Mouse (Mus musculus): ENCODE measurements at regions not wholly inside any gene's neighbourhood (a gene's known extent, or its start where the extent isn't known, plus 50 kb on each side); places are given as distances from the start of the nearest gene placed in this dataset.
"Not testable (repeated sequence)": the region's sequence is repeated elsewhere in the genome, so short reads cannot be mapped to it uniquely, and the experiment has no call there.

DNA sequence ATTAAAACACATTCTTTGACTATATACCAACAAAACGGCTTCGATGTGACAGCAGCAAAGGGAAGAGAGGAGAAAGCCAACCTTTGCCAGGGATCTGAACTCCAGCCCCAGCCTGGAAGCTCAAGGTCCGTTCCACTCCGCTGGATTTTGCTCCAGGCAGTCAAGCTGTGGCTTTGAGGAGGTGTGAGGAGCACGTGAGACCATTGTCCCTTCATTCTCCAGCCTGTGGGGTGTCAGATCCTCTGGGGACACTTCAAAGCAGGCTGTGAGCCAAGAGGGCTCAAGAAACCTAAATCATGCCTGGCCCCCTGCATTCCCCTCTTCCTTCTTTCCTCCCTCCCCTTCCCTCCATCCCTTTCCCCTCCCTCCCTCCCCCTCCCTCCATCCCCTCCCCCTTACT is 154.9 kb upstream of the Rpl38 start:
- Histone ChIP-seq H3K4me3 (no peak overlapping the region), H3K9me3 (no peaks in the 10 kb centered on the region), H3K36me3 (no peaks in the 10 kb centered on the region), H3K9ac (no peak overlapping the region), H3K27me3 (peaks cover 10% of the 10 kb centered on the region; the same call in 1 of the 2 replicates), H3K4me1 (peaks cover 18% of the 10 kb centered on the region), H3K27ac (no peak overlapping the region), H3K4me2 (no peak overlapping the region)
- ATAC-seq (ENCODE audit: insufficient number of reproducible peaks, insufficient read depth, low FRiP score, low TSS enrichment, low read depth) = no peak
- 27% methylated on average over 5 of the region's 5 CpGs for WGBS

DNA sequence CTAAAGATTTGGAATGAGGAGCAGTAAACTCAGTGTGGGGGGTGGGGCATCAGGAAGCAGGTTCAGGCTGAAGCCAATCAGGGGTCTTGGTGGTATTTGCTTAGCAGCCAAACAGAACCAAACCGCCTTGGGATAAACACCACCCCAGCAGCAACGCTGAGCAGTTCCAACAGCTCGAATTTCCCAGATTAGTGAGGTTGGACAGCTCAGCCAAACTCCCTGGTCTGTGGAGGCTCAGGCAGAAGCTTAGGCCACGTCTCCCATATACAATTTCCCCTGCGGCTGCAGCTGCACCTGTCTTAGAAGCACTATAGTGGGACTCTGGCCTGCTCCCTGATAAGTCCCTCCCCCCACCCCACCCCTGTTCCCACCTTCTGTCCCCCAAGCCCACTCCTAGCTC is 156.3 kb upstream of the Rpl38 start:
- Histone ChIP-seq H3K27ac (no peak overlapping the region), H3K4me3 (no peak overlapping the region), H3K9ac (no peak overlapping the region), H3K27me3 (peaks cover 10% of the 10 kb centered on the region; the same call in 1 of the 2 replicates), H3K9me3 (0 out of 2 replicates have a peak, but pooled peaks cover 2% of the 10 kb centered on the region), H3K36me3 (no peaks in the 10 kb centered on the region), H3K4me1 (peaks cover 18% of the 10 kb centered on the region), H3K4me2 (no peak overlapping the region)
- no peak for ATAC-seq (ENCODE audit: insufficient number of reproducible peaks, insufficient read depth, low FRiP score, low TSS enrichment, low read depth)
- 13% methylated on average over 5 of the region's 5 CpGs for WGBS

DNA sequence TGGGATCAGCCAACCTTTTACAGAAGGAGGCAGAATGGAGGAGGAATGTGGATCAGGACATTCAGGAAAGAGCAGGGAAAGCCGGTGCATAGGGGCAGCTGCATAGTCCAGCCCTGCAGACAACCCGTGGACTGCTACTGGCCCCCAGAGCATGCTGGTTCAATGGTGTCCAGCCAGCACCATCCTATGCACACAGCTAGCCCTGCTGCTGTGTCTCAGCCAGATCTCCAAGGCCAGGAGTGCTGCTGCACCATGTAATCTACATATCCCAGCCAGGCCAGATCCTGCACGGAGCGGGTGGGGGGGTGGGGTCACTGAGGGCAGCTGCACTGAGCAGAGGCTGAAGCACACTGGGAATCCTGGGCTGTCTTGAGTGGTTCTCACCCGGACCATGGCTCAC is 165.8 kb upstream of the Rpl38 start:
- Histone ChIP-seq H3K9ac (no peak overlapping the region), H3K4me2 (no peak overlapping the region), H3K36me3 (no peaks in the 10 kb centered on the region), H3K27me3 (peaks cover 10% of the 10 kb centered on the region), H3K4me3 (no peak overlapping the region), H3K27ac (no peak overlapping the region), H3K9me3 (no peaks in the 10 kb centered on the region), H3K4me1 (peaks cover 5% of the 10 kb centered on the region; the same call in 1 of the 2 replicates)
- ATAC-seq (ENCODE audit: insufficient number of reproducible peaks, insufficient read depth, low FRiP score, low TSS enrichment, low read depth) = no peak
- 21% methylated on average over 5 of the region's 5 CpGs for WGBS

DNA sequence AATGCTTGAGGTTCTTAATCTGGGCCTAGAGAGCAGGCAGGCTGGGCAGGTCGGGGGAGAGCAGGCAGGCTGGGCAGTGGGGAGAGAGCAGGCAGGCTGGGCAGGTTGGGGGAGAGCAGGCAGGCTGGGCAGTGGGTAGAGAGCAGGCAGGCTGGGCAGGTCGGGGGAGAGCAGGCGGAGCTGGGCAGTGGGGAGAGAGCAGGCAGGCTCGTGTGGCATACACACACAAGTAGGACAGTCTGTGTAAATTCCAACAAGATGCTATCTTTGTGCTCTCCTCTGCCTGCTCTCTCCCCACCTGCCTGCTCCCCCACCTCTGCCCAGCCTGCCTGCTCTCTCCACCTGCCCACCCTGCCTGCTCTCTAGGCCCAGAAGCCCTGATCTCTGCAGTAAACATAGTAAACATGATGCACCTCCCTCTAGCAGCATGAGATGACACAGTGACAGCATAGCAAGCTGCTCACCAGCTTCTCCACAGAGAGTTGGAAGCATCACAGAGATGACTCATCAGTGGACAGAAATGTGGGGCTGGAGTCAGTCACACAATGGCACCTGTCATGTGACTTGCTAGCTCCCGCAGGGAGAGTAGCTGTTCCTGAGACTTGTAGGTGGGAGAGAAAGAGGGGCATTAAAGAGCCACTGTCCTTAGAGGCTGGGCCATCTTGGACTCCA is 166.3 kb upstream of the Rpl38 start:
- H3K4me1 ChIP-seq = peaks cover 5% of the 10 kb centered on the region; the same call in 1 of the 2 replicates
- no peak overlapping the region for H3K4me3 ChIP-seq
- WGBS = 43% methylated on average over 4 of the region's 5 CpGs
- H3K4me2 ChIP-seq = no peak overlapping the region
- no peak overlapping the region for H3K27ac ChIP-seq
- no peak overlapping the region for H3K9ac ChIP-seq
- no peak for ATAC-seq (ENCODE audit: insufficient number of reproducible peaks, insufficient read depth, low FRiP score, low TSS enrichment, low read depth)
- H3K9me3 ChIP-seq = no peaks in the 10 kb centered on the region
- H3K36me3 ChIP-seq = no peaks in the 10 kb centered on the region
- H3K27me3 ChIP-seq = peaks cover 10% of the 10 kb centered on the region

DNA sequence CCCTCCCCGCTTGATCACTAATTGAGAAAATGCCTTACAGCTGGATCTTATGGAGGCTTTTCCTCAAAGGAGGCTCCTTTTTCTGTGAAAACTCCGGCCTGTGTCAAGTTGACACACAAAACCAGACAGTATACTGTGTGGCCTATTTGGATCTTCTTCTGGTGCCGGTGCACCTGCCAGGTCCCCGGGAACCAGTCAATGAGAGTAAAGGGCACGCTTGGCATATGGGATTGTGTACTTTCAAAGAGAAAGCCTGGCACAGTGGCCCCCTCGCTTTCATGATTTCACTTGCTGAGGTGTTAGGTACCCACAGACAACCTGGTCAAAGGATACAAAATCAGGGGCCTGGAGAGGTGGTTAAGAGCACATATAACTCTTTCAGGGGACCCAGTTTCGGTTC is 167.9 kb upstream of the Rpl38 start:
- 65% methylated on average over 7 of the region's 7 CpGs for whole genome bisulfite sequencing
- no peak for ATAC-seq (ENCODE audit: insufficient number of reproducible peaks, insufficient read depth, low FRiP score, low TSS enrichment, low read depth)
- H3K9ac ChIP-seq = no peak overlapping the region

DNA sequence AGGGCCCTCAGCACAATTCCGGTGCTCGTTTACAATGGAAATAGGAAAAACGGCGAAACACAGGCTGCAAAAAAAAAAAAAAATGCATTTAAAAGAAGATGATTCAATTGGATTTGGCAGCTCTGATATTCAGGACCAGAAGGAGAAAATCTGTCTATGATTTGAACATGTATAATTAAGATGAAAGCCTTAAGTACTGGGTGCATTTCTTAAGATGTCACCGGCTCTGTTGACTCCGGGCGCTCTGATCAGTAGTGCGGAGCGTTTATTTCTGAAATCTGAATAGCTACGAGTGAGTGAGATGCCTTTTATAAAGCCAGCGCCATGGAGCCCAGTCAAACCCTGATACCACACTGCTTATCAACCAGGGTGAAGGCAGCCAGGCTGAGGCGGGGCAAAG is 168.7 kb upstream of the Rpl38 start:
- 65% methylated on average over 12 of the region's 12 CpGs for WGBS
- Histone ChIP-seq H3K36me3 (no peaks in the 10 kb centered on the region), H3K27me3 (peaks cover 13% of the 10 kb centered on the region), H3K9ac (no peak overlapping the region), H3K4me1 (peaks cover 13% of the 10 kb centered on the region), H3K27ac (no peak overlapping the region), H3K4me2 (no peak overlapping the region), H3K9me3 (no peaks in the 10 kb centered on the region), H3K4me3 (no peak overlapping the region)
- ATAC-seq (ENCODE audit: insufficient number of reproducible peaks, insufficient read depth, low FRiP score, low TSS enrichment, low read depth) = no peak

More for the DNA sequence above, 167.9 kb upstream of the Rpl38 start:
- Histone ChIP-seq H3K27ac (no peak overlapping the region), H3K4me3 (no peak overlapping the region), H3K36me3 (no peaks in the 10 kb centered on the region), H3K4me1 (peaks cover 10% of the 10 kb centered on the region), H3K9me3 (no peaks in the 10 kb centered on the region), H3K27me3 (peaks cover 10% of the 10 kb centered on the region), H3K4me2 (no peak overlapping the region)

DNA sequence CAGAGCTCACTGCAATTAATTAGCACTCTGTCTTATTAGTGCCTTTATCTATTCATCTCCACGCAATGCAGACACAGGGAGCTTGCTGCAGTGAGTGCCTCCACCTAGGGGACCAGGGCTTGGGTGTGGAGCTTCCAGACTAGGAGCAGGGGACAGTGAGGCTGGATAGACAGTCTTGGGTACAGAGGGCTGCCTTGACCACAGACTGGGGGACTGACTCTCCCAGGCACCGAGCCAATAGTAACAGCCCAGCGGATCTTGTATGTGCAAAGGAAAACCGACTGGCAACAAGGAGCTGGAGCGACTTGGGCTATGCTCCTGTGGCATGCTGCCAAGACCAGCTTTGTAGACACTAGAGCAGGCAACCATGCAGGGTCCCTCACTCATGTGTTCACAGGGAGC is 172.8 kb upstream of the Rpl38 start:
- Histone ChIP-seq H3K9me3 (no peaks in the 10 kb centered on the region), H3K4me2 (no peak overlapping the region), H3K27me3 (peaks cover 24% of the 10 kb centered on the region), H3K36me3 (no peaks in the 10 kb centered on the region), H3K4me1 (peaks cover 16% of the 10 kb centered on the region), H3K27ac (no peak overlapping the region), H3K4me3 (no peak overlapping the region), H3K9ac (peak overlapping the region; percentile 32; the same call in 1 of the 2 replicates)
- 60% methylated on average over 5 of the region's 5 CpGs for WGBS
- ATAC-seq (ENCODE audit: insufficient number of reproducible peaks, insufficient read depth, low FRiP score, low TSS enrichment, low read depth) = 0 out of 2 replicates have a peak, but pooled peaks have one; percentile 59

DNA sequence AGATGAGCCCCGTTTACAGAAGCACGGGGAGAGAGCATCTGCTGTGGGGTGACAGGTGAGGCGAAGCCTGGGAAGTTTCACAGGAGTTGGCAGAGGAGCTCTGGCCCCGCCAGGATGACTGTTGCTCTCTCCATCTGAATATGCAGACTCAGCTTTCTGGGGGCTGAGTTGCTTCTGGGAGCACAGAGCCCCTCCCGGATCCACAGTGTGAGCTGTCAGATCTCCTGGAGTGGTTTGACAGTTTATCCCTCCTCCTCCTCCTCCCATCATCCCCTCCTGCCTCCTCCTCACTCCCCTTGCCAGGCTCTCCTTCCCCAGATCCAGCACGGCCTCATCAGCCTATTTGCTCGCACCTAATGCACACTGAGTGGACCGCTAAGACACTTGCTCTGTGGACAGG is 181.9 kb upstream of the Rpl38 start:
- WGBS = 39% methylated on average over 8 of the region's 8 CpGs
- Histone ChIP-seq H3K4me3 (no peak overlapping the region), H3K36me3 (no peaks in the 10 kb centered on the region), H3K4me2 (no peak overlapping the region), H3K9ac (no peak overlapping the region), H3K4me1 (peaks cover 11% of the 10 kb centered on the region), H3K27me3 (peaks cover 16% of the 10 kb centered on the region), H3K27ac (no peak overlapping the region), H3K9me3 (no peaks in the 10 kb centered on the region)
- ATAC-seq (ENCODE audit: insufficient number of reproducible peaks, insufficient read depth, low FRiP score, low TSS enrichment, low read depth) = no peak

DNA sequence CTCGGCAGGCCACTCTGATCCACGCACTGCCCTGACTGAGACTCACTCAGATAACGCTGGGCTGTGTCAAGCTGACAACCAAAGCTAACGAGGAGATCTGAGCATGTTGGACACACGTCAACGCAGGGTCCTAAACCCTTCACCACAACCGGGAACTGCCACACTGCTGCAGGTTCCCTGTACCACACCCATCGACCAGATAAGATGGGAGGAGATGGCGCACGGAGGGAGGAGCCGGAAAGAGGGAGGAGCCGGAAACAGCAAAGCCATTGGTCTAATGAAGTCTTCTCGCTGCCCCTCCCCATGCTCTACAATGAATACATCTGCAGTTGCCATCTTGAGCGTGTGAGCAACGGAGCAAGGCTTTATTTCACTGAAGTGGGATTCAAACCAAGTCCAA is 182.9 kb upstream of the Rpl38 start:
- H3K4me2 ChIP-seq = no peak overlapping the region
- no peak overlapping the region for H3K27ac ChIP-seq
- H3K9ac ChIP-seq = no peak overlapping the region
- H3K4me3 ChIP-seq = no peak overlapping the region
- H3K27me3 ChIP-seq = peaks cover 11% of the 10 kb centered on the region
- H3K36me3 ChIP-seq = no peaks in the 10 kb centered on the region
- no peak for ATAC-seq (ENCODE audit: insufficient number of reproducible peaks, insufficient read depth, low FRiP score, low TSS enrichment, low read depth)
- 72% methylated on average over 15 of the region's 15 CpGs for WGBS
- peaks cover 16% of the 10 kb centered on the region for H3K4me1 ChIP-seq
- no peaks in the 10 kb centered on the region for H3K9me3 ChIP-seq

DNA sequence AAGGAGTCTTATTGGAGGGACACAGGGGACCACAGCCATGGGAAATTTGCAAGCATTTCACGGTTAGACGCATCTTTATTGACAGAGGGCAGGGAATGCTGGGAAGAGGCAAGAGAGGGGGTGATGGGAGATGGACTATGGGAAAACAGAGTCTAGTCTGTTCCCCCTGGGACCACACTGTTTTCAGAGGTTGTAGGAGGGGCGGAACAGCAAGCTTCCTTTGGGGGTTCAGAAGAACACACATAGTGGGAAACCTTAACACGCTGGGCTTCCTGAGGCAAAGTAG is 183.7 kb upstream of the Rpl38 start:
- Histone ChIP-seq H3K4me1 (peaks cover 16% of the 10 kb centered on the region), H3K9ac (no peak overlapping the region), H3K4me2 (no peak overlapping the region), H3K27me3 (peaks cover 8% of the 10 kb centered on the region; the same call in 1 of the 2 replicates), H3K36me3 (no peaks in the 10 kb centered on the region), H3K4me3 (no peak overlapping the region), H3K27ac (no peak overlapping the region), H3K9me3 (no peaks in the 10 kb centered on the region)
- 77% methylated on average over 4 of the region's 4 CpGs for WGBS
- no peak for ATAC-seq (ENCODE audit: insufficient number of reproducible peaks, insufficient read depth, low FRiP score, low TSS enrichment, low read depth)

DNA sequence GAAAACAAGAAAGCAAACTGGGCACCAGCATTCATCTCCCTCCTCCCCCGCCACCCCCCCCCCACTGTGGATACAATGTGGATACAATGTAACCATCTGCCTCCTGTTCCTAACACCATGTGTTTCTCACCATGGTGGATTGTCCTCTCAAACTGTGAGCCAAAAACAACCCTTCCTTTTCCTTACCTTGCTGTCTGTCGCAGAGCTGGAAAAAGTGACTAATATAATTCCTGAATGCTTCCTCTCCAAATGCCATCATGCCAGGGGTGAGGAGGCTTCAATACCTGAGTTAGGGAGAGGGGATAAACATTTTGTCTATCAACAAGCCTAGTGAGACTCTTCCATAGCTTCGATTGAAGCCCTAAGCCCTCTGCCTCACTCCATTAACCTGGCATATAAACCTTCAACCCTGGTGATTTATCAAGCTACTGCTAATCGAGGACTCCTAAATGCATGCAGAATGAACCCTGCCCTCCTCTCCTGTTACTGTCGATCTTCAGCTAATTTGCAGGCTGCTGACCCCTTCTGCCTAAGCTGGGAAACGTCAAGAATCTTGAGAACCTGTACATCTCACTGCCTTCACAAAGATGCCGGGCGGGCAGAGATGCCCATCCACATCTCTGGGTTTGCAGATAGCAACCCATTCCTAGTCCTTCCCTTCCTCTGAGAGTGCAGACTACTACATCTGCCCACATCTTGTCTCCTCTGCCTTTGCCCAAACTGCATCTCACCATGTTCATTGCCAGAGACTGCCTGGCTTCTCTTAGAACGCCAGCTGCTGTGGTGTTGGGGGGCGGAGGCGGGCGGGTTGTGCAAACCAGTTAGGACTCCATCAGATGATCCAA is 184.3 kb upstream of the Rpl38 start:
- H3K9ac ChIP-seq = no peak overlapping the region
- H3K4me3 ChIP-seq = no peak overlapping the region
- H3K27ac ChIP-seq = no peak overlapping the region
- WGBS = 76% methylated on average over 12 of the region's 12 CpGs
- 0 out of 2 replicates have a peak, but pooled peaks cover 8% of the 10 kb centered on the region for H3K27me3 ChIP-seq
- no peaks in the 10 kb centered on the region for H3K9me3 ChIP-seq
- no peak overlapping the region for H3K4me2 ChIP-seq
- no peaks in the 10 kb centered on the region for H3K36me3 ChIP-seq
- H3K4me1 ChIP-seq = peaks cover 16% of the 10 kb centered on the region
- ATAC-seq (ENCODE audit: insufficient number of reproducible peaks, insufficient read depth, low FRiP score, low TSS enrichment, low read depth) = no peak

DNA sequence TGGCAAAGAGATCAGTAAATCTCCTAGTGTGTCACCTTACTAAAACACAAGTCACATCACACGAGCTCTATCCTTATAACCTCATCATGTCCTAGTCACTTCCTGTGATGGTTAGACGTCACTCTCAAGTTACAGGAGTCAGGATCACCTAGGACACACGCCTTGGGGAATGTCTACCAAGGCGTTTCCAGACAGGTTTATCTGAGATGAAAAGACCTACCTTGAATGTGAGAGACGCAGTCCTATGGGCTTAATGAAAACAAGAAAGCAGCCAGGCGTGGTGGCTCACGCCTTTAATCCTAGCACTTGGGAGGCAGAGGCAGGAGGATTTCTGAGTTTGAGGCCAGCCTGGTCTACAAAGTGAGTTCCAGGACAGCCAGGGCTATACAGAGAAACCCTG is 185.0 kb upstream of the Rpl38 start:
- H3K4me2 ChIP-seq; H3K4me3 ChIP-seq; H3K27ac ChIP-seq; ATAC-seq (ENCODE audit: insufficient number of reproducible peaks, insufficient read depth, low FRiP score, low TSS enrichment, low read depth); H3K9me3 ChIP-seq; H3K27me3 ChIP-seq; H3K36me3 ChIP-seq; H3K9ac ChIP-seq: not testable (repeated sequence)
- 76% methylated on average over 7 of the region's 7 CpGs for WGBS
- peaks cover 22% of the 10 kb centered on the region for H3K4me1 ChIP-seq

All from embryonic facial prominence, embryonic 13.5 days (tissue).